Mouse (Mus musculus) kidney, postnatal 10 days (tissue): ENCODE data around the gene Ubtf.
A peak's percentile ranks its signal among the peaks of the same experiment; 100 is the strongest.
"Not testable (repeated sequence)": the region's sequence is repeated elsewhere in the genome, so short reads cannot be mapped to it uniquely, and the experiment has no call there.

ENCODE experiments used
- DNase-seq: peaks from one replicate; pipeline ENCODE4 v3.0.0; 2021; ENCODE audit warnings: mixed read lengths

The Ubtf gene

DNA sequence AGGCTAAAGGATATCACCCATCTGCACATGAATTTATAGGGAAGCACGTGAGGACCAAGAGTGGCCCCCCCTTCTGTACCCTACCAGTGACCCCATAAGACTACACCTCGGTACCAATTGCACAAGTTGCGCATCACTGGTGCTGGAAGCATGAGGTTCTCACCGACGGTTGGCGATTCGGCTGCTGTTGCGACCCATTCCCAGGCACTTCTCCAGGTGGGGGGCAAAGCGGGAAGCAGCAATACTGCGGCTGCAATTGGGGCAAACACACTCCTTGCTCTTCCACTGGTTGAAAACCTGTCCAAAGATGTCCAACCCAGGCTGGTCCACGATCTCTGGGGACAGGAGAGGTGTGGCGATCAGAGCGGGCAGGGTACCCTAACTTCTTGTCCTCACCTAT, 25.6 kb downstream of the Ubtf start:
- DNase-seq: no peak

GRCm38 (mm10) chr11:102291051-102291535, 28.4 kb downstream of the Ubtf start:
- DNase-seq: no peak

GRCm38 (mm10) chr11:102290141-102290540, 29.4 kb downstream of the Ubtf start:
- DNase-seq: no peak

- DNase-seq: no peak
These were observed 29.9 kb downstream of the Ubtf start for GRCm38 (mm10) chr11:102289511-102290100.

- DNase-seq: no peak
These were observed 30.6 kb downstream of the Ubtf start for GRCm38 (mm10) chr11:102288913-102289312.

- DNase-seq: no peak
These were observed 31.3 kb downstream of the Ubtf start for GRCm38 (mm10) chr11:102288027-102288804.

DNA sequence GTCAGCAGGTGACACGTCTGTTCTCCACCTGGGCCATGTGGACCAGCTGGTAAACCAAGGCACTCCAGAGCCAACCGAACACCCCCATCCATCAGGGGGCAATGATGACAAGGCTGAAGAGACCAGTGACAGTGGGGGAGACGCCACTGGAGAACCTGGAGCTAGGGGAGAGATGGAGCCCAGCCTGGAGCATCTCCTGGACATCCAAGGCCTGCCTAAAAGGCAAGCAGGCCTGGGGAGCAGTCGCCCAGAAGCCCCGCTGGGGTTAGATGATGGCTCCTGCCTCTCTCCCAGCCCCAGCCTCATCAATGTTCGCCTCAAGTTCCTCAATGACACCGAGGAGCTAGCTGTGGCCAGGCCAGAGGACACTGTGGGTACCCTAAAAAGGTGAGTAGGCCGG, 32.1 kb downstream of the Ubtf start:
- no peak for DNase-seq

GRCm38 (mm10) chr11:102285095-102285834, 34.3 kb downstream of the Ubtf start:
- peak; percentile 83 for DNase-seq

GRCm38 (mm10) chr11:102284501-102285094, 34.9 kb downstream of the Ubtf start, which contains the start of gene Tmub2:
TSS of gene Tmub2 (plus strand) at chr11:102284931.
- peak; percentile 98 for DNase-seq

GRCm38 (mm10) chr11:102283922-102284321, 35.6 kb downstream of the Ubtf start:
- no peak for DNase-seq

- not testable (repeated sequence) for DNase-seq
These were observed 39.3 kb downstream of the Ubtf start for GRCm38 (mm10) chr11:102280267-102280666.

DNA sequence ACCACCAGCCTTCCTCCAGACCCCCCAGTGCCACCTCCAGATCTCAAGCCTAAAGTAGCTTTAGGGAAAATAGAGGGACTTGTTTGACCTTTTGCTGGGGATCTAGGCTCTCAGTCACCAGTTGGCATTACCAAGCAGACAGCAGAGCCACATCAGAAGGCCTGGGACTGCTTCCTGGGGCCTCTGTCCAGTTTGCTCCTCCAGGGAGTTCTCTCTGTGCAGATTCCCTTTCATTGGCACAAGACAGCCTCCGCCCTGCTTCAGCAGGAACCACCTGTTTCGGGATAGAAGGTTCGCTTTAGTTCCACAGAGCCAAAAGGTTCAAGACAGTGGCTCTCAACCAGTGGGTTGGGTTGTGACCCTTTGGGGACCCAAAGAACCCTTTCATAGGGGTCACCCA, 39.9 kb downstream of the Ubtf start:
- DNase-seq: no peak

DNA sequence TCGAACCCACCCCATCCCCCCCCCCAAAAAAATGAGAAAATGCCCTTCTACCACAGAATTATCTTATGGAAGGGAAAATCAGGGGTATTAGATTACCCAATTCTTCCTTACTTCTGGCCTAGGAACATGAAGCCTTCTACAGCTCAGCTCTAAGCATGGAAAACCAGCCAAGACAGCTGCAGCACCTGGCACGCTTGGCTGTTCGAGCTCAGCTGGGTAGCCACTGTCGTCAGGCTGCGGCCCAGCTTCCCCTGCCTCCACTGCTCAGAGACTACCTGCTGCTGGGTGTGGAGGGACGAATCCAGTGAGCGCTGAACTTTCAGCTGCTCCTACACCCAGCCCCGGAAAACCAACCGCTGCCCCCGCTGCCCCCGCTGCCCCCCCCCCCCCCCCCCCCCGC, 41.8 kb downstream of the Ubtf start:
- DNase-seq: no peak

GRCm38 (mm10) chr11:102276411-102276915, 43.1 kb downstream of the Ubtf start:
- DNase-seq: peak; percentile 74

DNA sequence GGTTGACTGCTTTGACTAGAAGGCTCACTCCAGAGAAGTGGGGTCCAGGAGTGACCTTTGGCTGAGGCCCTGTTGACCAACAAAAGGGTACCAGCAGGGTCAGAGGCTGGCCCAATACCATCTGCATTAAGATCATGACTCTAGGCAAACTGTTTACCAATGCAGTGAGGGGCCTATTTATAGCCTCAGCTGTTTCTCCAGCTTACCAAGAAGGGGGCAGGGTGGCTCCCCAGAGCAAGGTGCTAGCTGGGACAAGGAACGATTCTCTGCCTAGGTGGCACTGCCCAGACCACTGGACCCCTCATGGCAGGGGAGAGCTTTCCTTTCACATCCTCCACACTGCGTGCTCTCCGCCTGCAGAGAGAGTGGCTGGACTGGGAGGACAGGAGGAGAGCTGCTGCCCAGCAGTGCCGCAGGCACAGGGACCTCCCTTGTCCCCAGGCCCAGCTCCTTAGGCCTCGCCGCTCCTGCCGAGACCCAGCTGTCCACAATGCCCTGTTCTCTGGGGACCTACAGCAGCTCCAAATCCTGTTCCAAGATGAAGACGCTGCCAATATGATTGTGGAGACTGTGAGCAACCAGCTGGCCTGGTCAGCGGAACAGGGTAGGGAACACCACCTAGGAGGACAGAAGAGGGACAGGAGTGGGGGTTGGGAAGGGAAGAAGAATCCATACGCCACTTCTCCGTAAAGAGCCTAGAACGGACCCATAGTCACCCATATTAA, 50.9 kb downstream of the Ubtf start, which contains the start of gene Asb16:
Gene Asb16, plus strand, starts transcription at position 224 of the 725 bp plus-strand sequence.
- no peak for DNase-seq

DNA sequence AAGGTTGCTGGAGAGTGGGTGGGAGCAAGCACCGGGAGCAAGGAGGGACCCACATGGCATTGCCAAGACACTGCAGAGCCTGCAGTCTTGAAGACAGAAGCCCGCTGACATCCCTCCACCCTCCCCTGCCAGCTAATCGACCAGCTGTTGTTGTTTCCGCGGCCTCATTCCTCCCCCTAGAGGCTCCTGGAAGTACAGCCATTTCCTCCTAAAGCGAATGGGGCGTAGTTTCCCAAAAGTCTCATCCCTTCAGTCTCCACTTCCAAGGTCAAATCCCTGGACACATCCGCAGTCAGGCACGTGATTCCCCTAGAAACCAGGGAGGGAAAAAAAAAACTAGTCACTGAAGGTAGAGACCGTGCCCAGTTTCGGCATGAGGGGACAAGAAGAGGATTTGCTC, 52.1 kb downstream of the Ubtf start:
- peak; percentile 86 for DNase-seq

DNA sequence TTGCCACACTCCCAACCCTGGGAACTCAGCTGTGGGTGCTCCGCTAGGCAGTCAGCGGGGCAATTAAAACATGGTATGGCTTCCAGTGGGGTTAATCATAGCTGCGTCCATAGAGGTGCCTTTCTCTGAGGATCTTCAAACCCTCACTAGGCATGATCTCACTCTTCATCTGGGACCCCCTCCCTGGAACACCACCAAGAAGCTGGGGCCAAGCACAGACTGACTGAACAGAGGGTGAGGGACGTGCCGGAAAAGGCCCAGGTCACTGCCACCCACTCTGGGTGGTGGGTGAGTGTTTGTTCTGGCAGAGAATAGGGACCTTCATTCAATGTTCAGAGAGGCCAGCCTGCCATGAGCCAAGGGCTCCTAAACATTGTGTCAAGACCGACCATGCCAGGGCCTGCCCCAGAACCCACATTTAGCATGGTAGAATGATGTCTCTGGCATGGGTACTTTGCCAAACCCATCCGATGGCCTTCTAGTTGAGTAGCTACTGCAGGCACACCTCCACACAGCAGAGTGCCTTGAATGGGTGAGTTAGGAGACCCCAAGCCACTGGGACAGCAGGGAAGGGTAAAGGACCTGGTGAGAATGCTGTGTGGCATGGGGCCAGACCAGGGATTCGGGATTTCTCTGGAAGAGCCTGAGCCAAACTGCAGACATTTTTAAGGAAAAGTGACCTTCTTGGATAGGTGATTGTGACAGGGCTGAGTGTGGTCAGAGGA, 52.7 kb downstream of the Ubtf start:
- DNase-seq: peak; percentile 25

DNA sequence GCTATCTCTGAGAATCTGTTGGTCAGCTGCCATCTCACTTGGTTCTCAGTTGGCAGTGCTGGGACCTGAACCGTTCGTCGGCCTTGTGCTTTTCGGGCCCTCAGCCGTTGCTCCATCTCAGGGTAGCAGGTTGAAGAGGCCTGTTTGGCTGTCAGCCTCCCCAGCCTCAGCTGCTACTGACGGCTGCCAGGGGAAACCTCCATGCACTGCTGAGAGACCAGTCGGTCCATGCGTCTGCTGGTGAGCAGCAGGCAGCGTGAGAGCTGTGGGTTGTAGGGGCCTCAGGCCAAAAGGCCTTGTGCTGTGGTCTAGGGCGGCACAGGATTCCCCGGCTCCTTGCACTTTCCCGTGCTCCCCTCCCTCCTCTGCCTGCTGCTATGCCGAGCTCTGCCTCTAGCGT, 53.7 kb downstream of the Ubtf start:
- no peak for DNase-seq

DNA sequence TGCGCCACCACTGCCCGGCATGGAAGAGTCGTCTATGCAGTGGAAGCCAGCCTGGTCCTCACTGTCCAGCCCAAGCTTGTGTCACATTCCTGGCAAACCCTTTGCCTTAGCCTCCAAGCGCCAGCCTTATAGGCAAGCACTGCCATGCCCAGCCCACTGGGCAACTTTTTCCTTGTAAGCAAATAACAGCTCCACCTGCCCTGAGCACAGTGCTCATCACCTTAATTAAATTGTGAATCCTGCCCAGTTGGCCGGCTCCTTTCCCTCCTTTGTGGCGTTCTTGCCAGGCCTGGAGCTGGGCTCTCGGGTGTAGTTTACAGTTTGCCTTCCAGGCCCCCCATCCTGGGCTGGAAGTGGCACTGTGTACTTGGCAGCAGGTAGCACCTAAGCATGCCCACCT, 56.3 kb downstream of the Ubtf start:
- no peak for DNase-seq

DNA sequence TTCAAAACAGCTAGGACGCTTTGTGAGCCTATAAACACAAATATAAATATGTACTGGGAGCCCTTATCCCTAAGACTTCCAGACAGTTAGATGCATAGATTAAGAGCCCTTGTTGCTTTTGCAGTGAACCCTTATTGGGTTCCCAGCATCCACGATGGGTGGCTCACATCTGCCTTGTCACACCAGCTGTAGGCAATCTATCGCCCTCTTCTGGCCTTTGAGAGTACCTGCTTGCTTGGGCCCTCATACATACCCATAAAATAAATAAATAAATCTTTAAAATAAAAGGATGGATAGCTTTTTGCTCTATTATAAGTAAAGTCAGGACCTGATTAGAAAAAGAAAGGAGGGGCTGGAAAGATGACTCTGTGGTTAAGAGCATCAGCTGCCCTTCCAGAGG, 61.0 kb downstream of the Ubtf start:
- DNase-seq: no peak

GRCm38 (mm10) chr11:102258095-102258494, 61.4 kb downstream of the Ubtf start:
- DNase-seq: no peak
